Mouse (Mus musculus): ENCODE measurements around the gene Gipc1. TPM values are rescaled to one million over a fixed set of nuclear protein-coding genes. Genes with fewer than 3 reads are reported as not detected.

Gene Gipc1
- 182 and 186 TPM in 2 replicates for polyA plus RNA-seq (2016; fragmentation: Nextera tagmentation; extraction: Ambion mirVana)

- ATAC-seq (ENCODE audit: low FRiP score, low read depth): peak; percentile 96
- WGBS: 5% methylated on average over 50 of the region's 50 CpGs
- Histone ChIP-seq H3K4me3 (peak within 1 kb of the TSS; percentile 87), H3K27ac (peak within 1 kb of the TSS; percentile 50), H3K27me3 (replicated peaks) (no peaks in the 10 kb centered on the region), H3K9me3 (no peaks in the 10 kb centered on the region; the same call in 1 of the 2 replicates), H3K36me3 (0 out of 2 replicates have a peak, but pooled peaks cover 3% of the 10 kb centered on the region), H3K4me1 (peaks cover 14% of the 10 kb centered on the region), H3K4me2 (replicated peaks) (peak within 1 kb of the TSS; percentile 94), H3K9ac (peak within 1 kb of the TSS; percentile 75)
Observed at GRCm38 (mm10) chr8:83652030-83652743, at the start of gene Gipc1. Gipc1 (plus strand) TSS chr8:83652677.

- H3K9me3 ChIP-seq: no peaks in the 10 kb centered on the region
- H3K27ac ChIP-seq: peak within 1 kb of the TSS; percentile 94
- WGBS: under 1% methylated on average over 69 of the region's 69 CpGs
- H3K4me2 ChIP-seq (replicated peaks): peak within 1 kb of the TSS; percentile 68
- H3K4me3 ChIP-seq: peak within 1 kb of the TSS; percentile 82
- peak; percentile 98 for ATAC-seq (ENCODE audit: low FRiP score, low read depth)
- peak within 1 kb of the TSS; percentile 84 for H3K9ac ChIP-seq
- H3K4me1 ChIP-seq: peaks cover 18% of the 10 kb centered on the region
- no peaks in the 10 kb centered on the region for H3K27me3 ChIP-seq (replicated peaks)
- peaks cover 32% of the 10 kb centered on the region for H3K36me3 ChIP-seq
Observed at GRCm38 (mm10) chr8:83607661-83608397, 44.6 kb upstream of the Gipc1 start, which contains the start of the genes Tecr and Dnajb1. Tecr (minus strand) TSS chr8:83607971. Dnajb1 (plus strand) TSS chr8:83608193.

- ATAC-seq (ENCODE audit: low FRiP score, low read depth): peak; percentile 77
- H3K9me3 ChIP-seq: no peaks in the 10 kb centered on the region
- peak overlapping the region; percentile 84 for H3K9ac ChIP-seq
- under 1% methylated on average over 51 of the region's 51 CpGs for WGBS
- H3K27me3 ChIP-seq (replicated peaks): no peaks in the 10 kb centered on the region
- H3K4me2 ChIP-seq (replicated peaks): peak overlapping the region; percentile 68
- peak overlapping the region; percentile 94 for H3K27ac ChIP-seq
- H3K36me3 ChIP-seq: peaks cover 36% of the 10 kb centered on the region
- H3K4me3 ChIP-seq: peak overlapping the region; percentile 82
- peaks cover 18% of the 10 kb centered on the region for H3K4me1 ChIP-seq
Observed at GRCm38 (mm10) chr8:83608398-83608829, 44.1 kb upstream of the Gipc1 start.

- Histone ChIP-seq H3K27ac (no peak overlapping the region), H3K4me1 (peaks cover 18% of the 10 kb centered on the region), H3K4me3 (peak overlapping the region; percentile 82), H3K36me3 (peaks cover 40% of the 10 kb centered on the region), H3K9me3 (no peaks in the 10 kb centered on the region), H3K9ac (peak overlapping the region; percentile 84), H3K4me2 (replicated peaks) (peak overlapping the region; percentile 68), H3K27me3 (replicated peaks) (no peaks in the 10 kb centered on the region)
- no peak for ATAC-seq (ENCODE audit: low FRiP score, low read depth)
- 41% methylated on average over 9 of the region's 9 CpGs for WGBS
Observed at GRCm38 (mm10) chr8:83609086-83609485, 43.4 kb upstream of the Gipc1 start.

GRCm38 (mm10) chr8:83609547-83610180, 42.8 kb upstream of the Gipc1 start:
- H3K4me3 ChIP-seq: peak overlapping the region; percentile 82
- peaks cover 18% of the 10 kb centered on the region for H3K4me1 ChIP-seq
- no peaks in the 10 kb centered on the region for H3K9me3 ChIP-seq
- no peak overlapping the region for H3K27ac ChIP-seq
- peak overlapping the region; percentile 68 for H3K4me2 ChIP-seq (replicated peaks)
- peak overlapping the region; percentile 84; the same call in 1 of the 2 replicates for H3K9ac ChIP-seq
- no peak for ATAC-seq (ENCODE audit: low FRiP score, low read depth)
- WGBS: 98% methylated on average over 10 of the region's 10 CpGs
- H3K27me3 ChIP-seq (replicated peaks): no peaks in the 10 kb centered on the region
- H3K36me3 ChIP-seq: peaks cover 44% of the 10 kb centered on the region

- H3K36me3 ChIP-seq: peaks cover 44% of the 10 kb centered on the region
- 95% methylated on average over 4 of the region's 4 CpGs for WGBS
- ATAC-seq (ENCODE audit: low FRiP score, low read depth): no peak
- peaks cover 16% of the 10 kb centered on the region for H3K4me1 ChIP-seq
- no peak overlapping the region for H3K4me3 ChIP-seq
- H3K27me3 ChIP-seq (replicated peaks): no peaks in the 10 kb centered on the region
- no peak overlapping the region for H3K4me2 ChIP-seq (replicated peaks)
- H3K27ac ChIP-seq: no peak overlapping the region
- H3K9ac ChIP-seq: no peak overlapping the region
- H3K9me3 ChIP-seq: no peaks in the 10 kb centered on the region
Observed at GRCm38 (mm10) chr8:83611921-83612320, 40.6 kb upstream of the Gipc1 start.

- Histone ChIP-seq H3K4me1 (peaks cover 10% of the 10 kb centered on the region), H3K9me3 (no peaks in the 10 kb centered on the region), H3K4me3 (no peak overlapping the region), H3K9ac (no peak overlapping the region), H3K4me2 (replicated peaks) (no peak overlapping the region), H3K36me3 (peaks cover 44% of the 10 kb centered on the region), H3K27ac (no peak overlapping the region), H3K27me3 (replicated peaks) (no peaks in the 10 kb centered on the region)
- no peak for ATAC-seq (ENCODE audit: low FRiP score, low read depth)
- 94% methylated on average over 4 of the region's 4 CpGs for WGBS
Observed at GRCm38 (mm10) chr8:83613695-83614094, 38.8 kb upstream of the Gipc1 start.

GRCm38 (mm10) chr8:83616625-83617024, 35.9 kb upstream of the Gipc1 start:
- no peak overlapping the region for H3K27ac ChIP-seq
- no peaks in the 10 kb centered on the region for H3K4me1 ChIP-seq
- ATAC-seq (ENCODE audit: low FRiP score, low read depth): no peak
- no peak overlapping the region for H3K9ac ChIP-seq
- H3K9me3 ChIP-seq: no peaks in the 10 kb centered on the region
- no peaks in the 10 kb centered on the region for H3K27me3 ChIP-seq (replicated peaks)
- no peak overlapping the region for H3K4me2 ChIP-seq (replicated peaks)
- peaks cover 24% of the 10 kb centered on the region for H3K36me3 ChIP-seq
- no peak overlapping the region for H3K4me3 ChIP-seq

- ATAC-seq (ENCODE audit: low FRiP score, low read depth): no peak
- H3K4me1 ChIP-seq: no peaks in the 10 kb centered on the region
- WGBS: 88% methylated on average over 2 of the region's 2 CpGs
- no peak overlapping the region for H3K9ac ChIP-seq
- H3K27ac ChIP-seq: no peak overlapping the region
- peaks cover 19% of the 10 kb centered on the region for H3K36me3 ChIP-seq
- no peak overlapping the region for H3K4me3 ChIP-seq
- H3K9me3 ChIP-seq: no peaks in the 10 kb centered on the region
- H3K4me2 ChIP-seq (replicated peaks): no peak overlapping the region
- H3K27me3 ChIP-seq (replicated peaks): no peaks in the 10 kb centered on the region
Observed at GRCm38 (mm10) chr8:83617111-83617510, 35.4 kb upstream of the Gipc1 start.

GRCm38 (mm10) chr8:83618566-83618965, 33.9 kb upstream of the Gipc1 start:
- Histone ChIP-seq H3K27ac (no peak overlapping the region), H3K27me3 (replicated peaks) (no peaks in the 10 kb centered on the region), H3K4me1 (no peaks in the 10 kb centered on the region), H3K9me3 (no peaks in the 10 kb centered on the region), H3K4me3 (no peak overlapping the region), H3K9ac (no peak overlapping the region), H3K4me2 (replicated peaks) (no peak overlapping the region), H3K36me3 (peaks cover 8% of the 10 kb centered on the region; the same call in 1 of the 2 replicates)
- ATAC-seq (ENCODE audit: low FRiP score, low read depth): no peak
- WGBS: 93% methylated on average over 2 of the region's 2 CpGs

GRCm38 (mm10) chr8:83619568-83620285, 32.8 kb upstream of the Gipc1 start:
- H3K9ac ChIP-seq: no peak overlapping the region
- H3K9me3 ChIP-seq: no peaks in the 10 kb centered on the region
- H3K27me3 ChIP-seq (replicated peaks): no peaks in the 10 kb centered on the region
- no peaks in the 10 kb centered on the region for H3K4me1 ChIP-seq
- no peak for ATAC-seq (ENCODE audit: low FRiP score, low read depth)
- WGBS: 89% methylated on average over 9 of the region's 9 CpGs
- no peak overlapping the region for H3K4me3 ChIP-seq
- H3K36me3 ChIP-seq: no peaks in the 10 kb centered on the region
- no peak overlapping the region for H3K27ac ChIP-seq
- H3K4me2 ChIP-seq (replicated peaks): no peak overlapping the region

Data from neural tube, embryonic 12.5 days (tissue).